Mouse (Mus musculus) layer of hippocampus, adult 9-11 months (tissue): ENCODE measurements around the gene Ogg1.

Experiments used
- DNase-seq: peaks from one replicate; pipeline ENCODE4 v3.0.0; 2022

The Ogg1 gene

GRCm38 (mm10) chr6:113326533-113327315, at the start of gene Ogg1:
Gene Ogg1, plus strand, starts transcription at chr6:113326972.
- DNase-seq = peak; percentile 99

DNA sequence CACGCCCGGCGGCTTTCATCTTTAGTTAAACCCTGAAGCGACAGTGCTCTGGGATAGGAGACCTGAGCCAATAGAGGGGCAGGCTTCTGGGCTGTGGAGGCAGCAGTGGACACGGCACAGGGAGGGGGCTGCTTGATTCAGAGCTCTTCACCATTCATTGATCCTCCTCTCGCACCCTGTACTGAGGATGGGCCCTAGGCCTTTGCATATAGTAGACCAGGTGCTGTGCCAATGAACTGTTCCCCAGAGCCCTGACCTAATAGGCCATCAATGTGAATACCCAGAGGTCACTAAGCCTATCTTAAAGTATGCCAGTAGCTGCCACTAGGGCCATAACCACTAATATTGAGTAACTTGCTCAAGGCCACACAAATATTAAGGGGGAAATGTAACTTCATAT, 45.1 kb upstream of the Ogg1 start:
- no peak for DNase-seq

DNA sequence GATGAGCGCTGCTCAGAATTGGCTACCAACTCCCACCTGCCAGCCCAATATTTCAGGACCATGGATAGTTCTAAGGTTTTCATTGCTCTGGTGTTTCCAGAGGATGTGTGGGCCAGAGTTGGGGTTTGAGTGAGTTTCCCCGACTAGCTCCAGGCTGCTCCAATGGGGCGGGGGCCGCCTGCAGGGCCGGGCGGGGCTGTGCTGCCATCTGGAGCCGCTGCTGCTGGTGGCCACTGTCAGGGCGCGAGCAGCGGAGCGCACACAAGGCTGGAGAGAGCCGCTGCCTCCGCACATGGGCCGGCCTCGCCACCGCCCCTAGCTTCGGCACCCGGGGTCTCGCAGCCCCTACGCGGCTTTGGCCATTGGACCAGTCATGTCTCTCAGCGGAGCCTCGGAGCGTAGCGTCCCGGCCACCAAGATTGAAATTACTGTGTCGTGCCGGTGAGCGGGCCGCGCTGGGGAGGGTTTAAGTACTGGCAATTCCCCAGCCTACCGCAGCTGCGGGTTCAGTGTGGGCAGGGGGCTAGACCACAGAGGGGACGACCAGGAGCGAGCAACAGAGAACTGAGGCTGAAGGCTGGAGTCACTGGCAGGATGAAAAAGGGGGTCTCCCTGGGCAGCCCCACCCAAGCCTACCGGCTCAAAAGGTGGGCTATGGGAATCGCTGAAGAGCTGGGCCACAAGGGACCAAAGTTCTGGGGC, 44.5 kb upstream of the Ogg1 start, which contains the start of gene Cpne9:
Gene Cpne9 (plus strand): TSS at position 207 of the 702 bp plus-strand sequence.
- DNase-seq = no peak

DNA sequence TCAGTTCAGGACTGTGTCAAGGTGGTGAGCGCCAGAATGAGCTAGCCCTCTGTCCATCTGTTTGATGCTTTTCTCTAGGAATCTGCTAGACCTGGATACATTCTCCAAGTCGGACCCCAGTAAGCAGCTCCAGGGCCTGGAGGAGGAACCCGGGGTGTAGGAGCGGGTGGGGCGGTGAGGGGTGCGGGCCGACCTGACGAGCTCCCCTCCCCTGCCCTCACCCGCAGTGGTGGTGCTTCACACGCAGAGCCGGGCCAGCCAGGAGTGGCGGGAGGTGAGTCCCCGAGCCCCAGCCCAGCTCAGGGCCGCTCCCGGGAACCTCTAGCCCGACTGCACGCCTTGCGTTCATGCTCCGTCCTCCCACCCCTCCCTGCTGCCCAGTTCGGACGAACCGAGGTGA, 43.8 kb upstream of the Ogg1 start:
- DNase-seq = no peak

GRCm38 (mm10) chr6:113283500-113283899, 43.3 kb upstream of the Ogg1 start:
- no peak for DNase-seq

GRCm38 (mm10) chr6:113284931-113285330, 41.8 kb upstream of the Ogg1 start:
- no peak for DNase-seq

DNA sequence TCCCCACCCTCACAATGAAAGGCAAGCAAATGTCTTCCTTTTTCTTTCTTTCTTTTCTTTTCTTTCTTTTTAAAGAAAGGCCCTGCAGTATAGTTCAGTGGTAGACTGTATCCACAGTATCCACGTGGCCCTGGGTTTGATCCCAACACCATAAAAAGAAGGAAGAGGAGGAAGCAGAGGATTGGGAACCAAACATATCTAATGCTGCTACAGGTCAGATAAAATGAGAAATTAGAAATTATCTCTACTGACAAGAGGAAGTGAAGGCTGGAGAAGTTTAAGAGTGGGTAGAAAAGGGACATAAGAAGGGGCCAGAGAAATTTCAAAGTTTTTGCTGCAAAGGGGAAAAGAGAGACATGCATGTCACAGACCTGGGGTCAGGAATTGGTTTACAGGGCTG, 40.5 kb upstream of the Ogg1 start:
- DNase-seq = no peak

DNA sequence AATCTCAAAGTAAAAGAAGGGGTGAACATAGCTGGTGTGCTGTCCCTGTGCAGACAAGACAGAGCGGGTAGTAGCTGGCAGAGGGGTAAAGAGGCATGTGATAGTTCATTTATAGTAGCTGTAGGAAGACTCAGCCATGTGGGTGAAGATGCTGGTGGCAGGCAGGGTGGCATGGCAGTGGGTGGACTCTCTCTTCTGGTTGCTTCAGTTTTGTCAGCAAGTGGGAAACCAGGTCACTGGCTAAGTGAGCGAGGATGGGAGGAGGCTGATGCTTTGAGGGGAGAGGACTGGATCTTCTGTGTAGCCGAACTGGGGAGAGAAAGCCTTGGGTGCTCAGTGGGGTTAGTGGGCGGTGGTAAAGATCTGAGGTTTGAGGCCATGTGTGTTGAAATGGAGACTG, 39.5 kb upstream of the Ogg1 start:
- no peak for DNase-seq

GRCm38 (mm10) chr6:113289346-113289745, 37.4 kb upstream of the Ogg1 start:
- no peak for DNase-seq

DNA sequence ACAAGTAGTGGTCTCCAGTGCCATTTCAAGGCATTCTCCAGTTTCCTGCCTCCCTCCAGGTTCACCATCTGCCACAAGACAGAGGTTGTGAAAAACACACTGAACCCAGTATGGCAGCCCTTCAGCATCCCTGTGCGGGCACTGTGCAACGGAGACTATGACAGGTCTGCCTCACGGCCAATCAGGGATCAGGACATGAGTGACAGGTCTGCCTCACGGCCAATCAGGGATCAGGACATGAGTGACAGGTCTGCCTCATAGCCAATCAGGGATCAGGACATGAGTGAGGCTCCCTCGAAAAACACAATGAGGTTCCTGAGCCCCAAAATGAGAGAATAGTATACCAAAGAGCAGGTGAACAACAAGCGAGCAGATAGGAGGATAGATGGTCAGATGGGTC, 36.4 kb upstream of the Ogg1 start:
- DNase-seq = no peak

DNA sequence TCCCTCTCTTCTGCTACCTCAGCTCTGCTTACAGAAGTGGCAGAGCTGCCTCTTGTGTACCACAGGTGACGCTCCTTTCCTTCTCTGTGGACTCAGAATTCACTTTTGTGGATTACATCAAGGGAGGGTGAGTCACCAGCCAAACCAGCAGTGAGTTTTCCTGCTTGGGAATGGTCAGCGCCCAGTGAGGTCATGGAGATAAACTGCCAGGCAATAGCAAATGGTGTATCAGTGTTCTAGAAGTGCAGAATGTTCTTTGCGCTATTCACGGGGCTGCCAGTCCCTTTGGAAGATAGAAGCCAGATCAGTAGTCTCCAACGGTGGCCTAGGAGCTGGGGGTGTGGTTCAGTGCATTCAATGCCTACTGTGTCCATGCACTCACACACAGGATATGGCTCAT, 33.8 kb upstream of the Ogg1 start:
- DNase-seq = no peak

DNA sequence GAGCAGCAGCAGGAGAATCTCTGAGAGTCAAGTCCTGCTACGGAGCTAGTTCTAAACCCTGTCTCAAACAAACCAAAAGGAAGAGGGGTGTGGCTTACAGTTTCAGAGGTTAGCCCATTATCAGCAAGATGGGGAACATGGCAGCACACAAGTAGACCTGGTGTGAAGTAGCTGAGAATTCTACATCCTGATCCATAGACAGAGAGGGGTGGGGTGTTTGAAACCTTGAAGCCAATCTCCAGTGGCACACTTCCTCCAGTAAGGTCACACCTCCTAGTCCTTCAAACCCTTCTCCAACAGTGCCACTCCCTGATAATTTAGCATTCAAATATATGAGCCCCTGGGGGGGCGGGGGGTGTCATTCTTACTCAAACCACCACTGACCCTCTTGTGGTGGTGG, 30.7 kb upstream of the Ogg1 start:
- DNase-seq = no peak

- no peak for DNase-seq
These were observed 30.1 kb upstream of the Ogg1 start for GRCm38 (mm10) chr6:113296639-113297038.

DNA sequence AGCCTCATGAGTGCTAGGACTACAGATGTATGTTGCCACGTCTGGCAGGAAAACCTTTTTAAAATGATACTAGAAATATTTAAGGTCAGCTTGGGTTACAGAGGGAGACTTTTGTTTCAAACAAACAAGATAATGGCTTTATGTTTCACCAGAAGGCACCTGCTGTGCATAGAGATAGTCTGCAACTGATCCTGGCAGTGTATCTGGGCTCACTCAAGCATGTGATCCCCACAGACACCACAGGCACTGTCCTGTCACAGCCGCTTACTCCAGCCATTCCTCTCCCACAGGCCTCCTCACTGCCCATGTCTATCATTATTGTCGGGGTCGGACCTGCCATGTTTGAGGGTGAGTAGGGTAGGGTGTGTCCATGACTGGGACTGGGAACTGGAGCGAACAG, 25.4 kb upstream of the Ogg1 start:
- DNase-seq = no peak

DNA sequence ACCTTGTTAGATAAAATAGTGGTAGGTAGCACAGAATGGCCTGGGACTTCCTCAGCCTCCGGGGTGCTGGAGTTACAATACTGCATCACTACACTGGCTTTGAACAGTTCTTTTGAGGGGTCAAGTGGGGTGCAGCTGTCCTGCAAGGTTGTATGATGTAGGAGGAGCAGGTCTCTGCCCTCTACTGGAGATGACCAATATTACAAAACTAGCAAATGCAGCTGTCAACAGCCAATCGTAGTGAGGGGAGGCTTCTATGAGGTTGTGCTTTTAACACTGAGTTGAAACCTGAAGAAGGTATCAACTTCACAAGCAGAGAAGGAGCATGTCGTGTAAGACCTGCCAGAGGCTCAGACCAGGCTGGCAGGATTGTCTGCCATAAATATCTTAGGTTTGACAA, 24.5 kb upstream of the Ogg1 start:
- no peak for DNase-seq

DNA sequence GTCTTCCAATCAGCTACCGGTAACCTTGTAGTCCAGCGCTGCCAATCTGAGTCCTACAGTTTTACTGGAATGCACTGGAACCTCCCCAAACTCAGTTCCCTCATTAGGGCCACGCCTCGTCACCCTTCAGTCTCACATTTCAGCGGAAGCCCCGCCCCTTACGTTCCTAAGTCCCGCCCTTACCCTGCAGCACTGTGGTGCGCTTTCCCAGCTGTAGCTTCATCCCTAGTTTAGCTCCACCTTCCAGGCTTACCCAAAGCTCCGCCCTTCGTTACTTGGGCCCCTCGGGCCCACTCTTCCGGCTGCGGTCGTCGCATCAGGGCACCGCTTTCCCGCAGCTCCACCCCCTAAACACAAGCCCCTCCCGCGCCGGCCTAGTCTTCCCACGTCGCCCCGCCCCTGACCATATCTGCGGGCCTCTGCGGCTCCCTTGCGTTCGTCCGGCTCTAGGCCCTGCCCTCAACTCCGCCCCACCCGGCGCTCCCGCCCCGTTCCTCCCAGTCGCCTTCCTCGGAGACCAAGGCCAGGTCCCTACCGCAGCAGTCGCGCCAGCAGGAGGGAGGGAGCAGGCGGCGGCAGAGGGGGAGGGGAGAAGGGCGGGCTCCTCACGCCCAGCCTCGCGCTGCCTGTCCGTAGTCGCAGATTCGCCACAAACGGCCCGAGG, 20.3 kb upstream of the Ogg1 start:
- DNase-seq = peak; percentile 100

DNA sequence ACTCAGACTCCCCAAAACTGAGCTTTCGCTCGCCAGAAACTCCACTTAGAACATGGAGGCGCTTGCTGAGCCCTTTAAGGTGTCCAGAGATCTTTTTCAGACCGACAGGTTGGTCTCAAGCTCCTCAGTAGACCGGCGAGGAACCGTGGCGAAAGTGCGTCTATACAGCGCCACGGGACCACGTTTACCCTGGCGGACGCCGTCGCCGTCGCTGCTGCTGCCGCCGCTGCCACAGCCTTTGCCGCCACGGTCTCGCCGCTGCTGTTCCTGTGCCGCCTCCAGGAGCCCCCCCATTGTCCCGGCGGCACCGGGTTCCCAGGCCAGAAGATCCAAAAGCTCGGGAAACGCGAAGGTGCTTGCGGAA, 19.8 kb upstream of the Ogg1 start, which contains the start of gene Brpf1:
Gene Brpf1 (plus strand): TSS at position 152 of the 364 bp plus-strand sequence.
- DNase-seq = no peak

- peak; percentile 56 for DNase-seq
These were observed 19.2 kb upstream of the Ogg1 start for GRCm38 (mm10) chr6:113307481-113308121.

GRCm38 (mm10) chr6:113308141-113308540, 18.6 kb upstream of the Ogg1 start:
- DNase-seq = peak; percentile 51

- no peak for DNase-seq
These were observed 10.8 kb upstream of the Ogg1 start for GRCm38 (mm10) chr6:113315972-113316371.

DNA sequence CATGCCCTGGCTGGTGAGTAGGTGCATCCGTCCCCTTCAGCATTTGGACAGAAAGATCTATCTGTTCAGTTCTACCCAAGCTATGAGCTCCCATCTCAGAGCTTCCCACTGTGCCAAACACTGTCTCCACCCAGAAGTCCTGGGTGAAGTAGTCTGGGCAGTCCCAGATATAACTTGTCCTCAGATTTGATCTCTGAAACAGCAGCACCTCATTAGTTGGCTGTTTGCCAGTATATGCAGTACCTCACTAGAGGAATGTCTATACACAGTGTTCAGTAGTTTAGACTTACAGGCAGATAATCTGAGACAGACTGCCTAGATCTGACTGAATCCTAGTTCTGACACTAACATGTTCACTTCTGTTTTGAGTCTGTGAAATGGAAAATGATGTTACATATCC, 2.6 kb downstream of the Ogg1 start:
- no peak for DNase-seq

GRCm38 (mm10) chr6:113330547-113330946, 3.8 kb downstream of the Ogg1 start:
- no peak for DNase-seq

DNA sequence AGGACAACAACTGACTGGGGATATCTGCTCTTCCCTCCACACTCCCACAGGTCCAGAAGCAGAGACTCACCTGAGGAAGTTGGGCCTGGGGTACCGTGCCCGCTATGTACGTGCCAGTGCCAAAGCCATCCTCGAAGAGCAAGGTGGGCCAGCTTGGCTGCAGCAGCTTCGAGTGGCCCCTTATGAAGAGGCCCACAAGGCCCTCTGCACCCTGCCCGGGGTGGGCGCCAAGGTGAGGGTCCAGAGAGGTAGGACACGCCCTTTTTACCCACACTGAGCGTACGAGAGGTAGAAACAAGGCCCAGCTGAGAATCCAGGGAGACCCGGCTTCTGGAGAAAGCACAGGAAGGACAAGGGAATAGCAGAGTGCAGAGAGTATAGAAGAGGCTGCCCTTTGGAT, 4.9 kb downstream of the Ogg1 start:
- no peak for DNase-seq
